Mouse (Mus musculus): ENCODE measurements at regions not wholly inside any gene's neighbourhood (a gene's known extent, or its start where the extent isn't known, plus 50 kb on each side); places are given as distances from the start of the nearest gene placed in this dataset.

- no peak for ATAC-seq (ENCODE audit: low FRiP score, low read depth)
- no peaks in the 10 kb centered on the region for H3K36me3 ChIP-seq (ENCODE audit: control insufficient read depth, insufficient read depth, low read length)
Measured at GRCm38 (mm10) chr11:111442257-111442656, 376.3 kb downstream of the Kcnj2 start.

GRCm38 (mm10) chr11:111443381-111443780 is 377.4 kb downstream of the Kcnj2 start:
- WGBS: 66% methylated on average over 1 of the region's 1 CpGs
- no peak for DNase-seq (ENCODE audit: low spot score)

More at GRCm38 (mm10) chr11:111442257-111442656, 376.3 kb downstream of the Kcnj2 start:
- TF ChIP-seq POLR2A (IDR thresholded peaks at IDR 0.05; ENCODE audit: borderline replicate concordance, extremely low read depth, insufficient read depth, insufficient read length): no peak
- Histone ChIP-seq H3K4me2 (replicated peaks; ENCODE audit: low read depth, low read length, severe bottlenecking) (no peak overlapping the region), H3K27me3 (ENCODE audit: control insufficient read depth, insufficient read depth, low read length) (no peaks in the 10 kb centered on the region), H3K27ac (replicated peaks; ENCODE audit: low read depth, low read length) (no peak overlapping the region), H3K9me3 (ENCODE audit: control insufficient read depth, low read length) (no peaks in the 10 kb centered on the region), H3K4me1 (ENCODE audit: control insufficient read depth, insufficient read depth, low read length) (no peaks in the 10 kb centered on the region), H3K9ac (ENCODE audit: low read depth, low read length, severe bottlenecking) (no peak overlapping the region), H3K4me3 (replicated peaks; ENCODE audit: low read length) (no peak overlapping the region)
- no peak for DNase-seq (ENCODE audit: low spot score)

GRCm38 (mm10) chr11:111444791-111445190 is 378.8 kb downstream of the Kcnj2 start:
- Histone ChIP-seq H3K9me3 (ENCODE audit: control insufficient read depth, low read length) (no peaks in the 10 kb centered on the region), H3K9ac (ENCODE audit: low read depth, low read length, severe bottlenecking) (no peak overlapping the region), H3K4me1 (ENCODE audit: control insufficient read depth, insufficient read depth, low read length) (no peaks in the 10 kb centered on the region), H3K4me3 (replicated peaks; ENCODE audit: low read length) (no peak overlapping the region), H3K27ac (replicated peaks; ENCODE audit: low read depth, low read length) (no peak overlapping the region), H3K27me3 (ENCODE audit: control insufficient read depth, insufficient read depth, low read length) (no peaks in the 10 kb centered on the region), H3K4me2 (replicated peaks; ENCODE audit: low read depth, low read length, severe bottlenecking) (no peak overlapping the region), H3K36me3 (ENCODE audit: control insufficient read depth, insufficient read depth, low read length) (no peaks in the 10 kb centered on the region)
- ATAC-seq (ENCODE audit: low FRiP score, low read depth) (no peak), DNase-seq (ENCODE audit: low spot score) (no peak)
- no peak for TF ChIP-seq POLR2A (IDR thresholded peaks at IDR 0.05; ENCODE audit: borderline replicate concordance, extremely low read depth, insufficient read depth, insufficient read length)
- 79% methylated on average over 4 of the region's 4 CpGs for WGBS

More at GRCm38 (mm10) chr11:111443381-111443780, 377.4 kb downstream of the Kcnj2 start:
- H3K9ac ChIP-seq (ENCODE audit: low read depth, low read length, severe bottlenecking): no peak overlapping the region
- no peak overlapping the region for H3K4me2 ChIP-seq (replicated peaks; ENCODE audit: low read depth, low read length, severe bottlenecking)
- no peak for TF ChIP-seq POLR2A (IDR thresholded peaks at IDR 0.05; ENCODE audit: borderline replicate concordance, extremely low read depth, insufficient read depth, insufficient read length)
- H3K4me3 ChIP-seq (replicated peaks; ENCODE audit: low read length): no peak overlapping the region
- no peak overlapping the region for H3K27ac ChIP-seq (replicated peaks; ENCODE audit: low read depth, low read length)
- no peak for ATAC-seq (ENCODE audit: low FRiP score, low read depth)
- H3K9me3 ChIP-seq (ENCODE audit: control insufficient read depth, low read length): no peaks in the 10 kb centered on the region
- no peaks in the 10 kb centered on the region for H3K27me3 ChIP-seq (ENCODE audit: control insufficient read depth, insufficient read depth, low read length)
- H3K36me3 ChIP-seq (ENCODE audit: control insufficient read depth, insufficient read depth, low read length): no peaks in the 10 kb centered on the region
- H3K4me1 ChIP-seq (ENCODE audit: control insufficient read depth, insufficient read depth, low read length): no peaks in the 10 kb centered on the region

GRCm38 (mm10) chr11:111445764-111446163 is 379.8 kb downstream of the Kcnj2 start:
- H3K9me3 ChIP-seq (ENCODE audit: control insufficient read depth, low read length): no peaks in the 10 kb centered on the region
- no peak overlapping the region for H3K9ac ChIP-seq (ENCODE audit: low read depth, low read length, severe bottlenecking)
- 14% methylated on average over 4 of the region's 4 CpGs for WGBS
- DNase-seq (ENCODE audit: low spot score): peak; percentile 76
- H3K27ac ChIP-seq (replicated peaks; ENCODE audit: low read depth, low read length): no peak overlapping the region
- no peak for ATAC-seq (ENCODE audit: low FRiP score, low read depth)
- H3K4me2 ChIP-seq (replicated peaks; ENCODE audit: low read depth, low read length, severe bottlenecking): no peak overlapping the region
- H3K27me3 ChIP-seq (ENCODE audit: control insufficient read depth, insufficient read depth, low read length): no peaks in the 10 kb centered on the region
- no peak overlapping the region for H3K4me3 ChIP-seq (replicated peaks; ENCODE audit: low read length)
- no peaks in the 10 kb centered on the region for H3K4me1 ChIP-seq (ENCODE audit: control insufficient read depth, insufficient read depth, low read length)
- no peaks in the 10 kb centered on the region for H3K36me3 ChIP-seq (ENCODE audit: control insufficient read depth, insufficient read depth, low read length)
- no peak for TF ChIP-seq POLR2A (IDR thresholded peaks at IDR 0.05; ENCODE audit: borderline replicate concordance, extremely low read depth, insufficient read depth, insufficient read length)

GRCm38 (mm10) chr11:111450811-111451494 is 385.0 kb downstream of the Kcnj2 start:
- Histone ChIP-seq H3K9me3 (ENCODE audit: control insufficient read depth, low read length) (no peaks in the 10 kb centered on the region), H3K9ac (ENCODE audit: low read depth, low read length, severe bottlenecking) (no peak overlapping the region), H3K4me3 (replicated peaks; ENCODE audit: low read length) (no peak overlapping the region), H3K36me3 (ENCODE audit: control insufficient read depth, insufficient read depth, low read length) (no peaks in the 10 kb centered on the region), H3K4me1 (ENCODE audit: control insufficient read depth, insufficient read depth, low read length) (no peaks in the 10 kb centered on the region), H3K27ac (replicated peaks; ENCODE audit: low read depth, low read length) (no peak overlapping the region), H3K4me2 (replicated peaks; ENCODE audit: low read depth, low read length, severe bottlenecking) (no peak overlapping the region), H3K27me3 (ENCODE audit: control insufficient read depth, insufficient read depth, low read length) (no peaks in the 10 kb centered on the region)
- DNase-seq (ENCODE audit: low spot score) (peak; percentile 54), ATAC-seq (ENCODE audit: low FRiP score, low read depth) (peak; percentile 41)
- no peak for TF ChIP-seq POLR2A (IDR thresholded peaks at IDR 0.05; ENCODE audit: borderline replicate concordance, extremely low read depth, insufficient read depth, insufficient read length)
- WGBS: 68% methylated on average over 3 of the region's 3 CpGs

Data from limb, embryonic 14.5 days (tissue).